Mouse (Mus musculus) heart, embryonic 14.5 days (tissue): ENCODE measurements around the gene Btrc. TPM values are rescaled to one million over a fixed set of nuclear protein-coding genes. Genes with fewer than 3 reads are reported as not detected.
A peak's percentile ranks its signal among the peaks of the same experiment; 100 is the strongest.
"Not testable (repeated sequence)": the region's sequence is repeated elsewhere in the genome, so short reads cannot be mapped to it uniquely, and the experiment has no call there.

ENCODE experiments used
- ATAC-seq: fragments of 200-750 bp; cut with Nextera tagmentation; 2 replicates; pipeline ENCODE4 v1.8.0; 2017; ENCODE audit warnings: low read depth, moderate TSS enrichment; ENCODE audit not compliant: insufficient number of reproducible peaks, insufficient read depth, low FRiP score
- H3K27ac ChIP-seq, 2 experiments: fragments of 200-500 bp in 1 of 2; fragments of 300-500 bp in 1 of 2; sonication (generic) in 1 of 2; replicated peaks in 1 of 2; 2 replicates each; pipeline ENCODE4 v1.5.1; 2012 to 2014; ENCODE audit warnings: low read depth in 2 of 2, low read length in 2 of 2, control low read depth in 1 of 2, mild to moderate bottlenecking in 1 of 2, mixed read lengths in 1 of 2; ENCODE audit not compliant: control insufficient read depth in 1 of 2, insufficient read depth in 1 of 2
- H3K27me3 ChIP-seq: fragments of 300-500 bp; sonication (generic); 2 replicates; pipeline ENCODE4 v1.6.1; 2014; ENCODE audit warnings: mild to moderate bottlenecking, low read length, control low read depth; ENCODE audit not compliant: control insufficient read depth, insufficient read depth
- H3K36me3 ChIP-seq: fragments of 300-500 bp; sonication (generic); 2 replicates; pipeline ENCODE4 v1.6.1; 2014; ENCODE audit warnings: mild to moderate bottlenecking, control low read depth, low read length, mixed read lengths; ENCODE audit not compliant: control insufficient read depth, insufficient read depth
- H3K4me1 ChIP-seq, 2 experiments: fragments of 200-500 bp in 1 of 2; fragments of 300-500 bp in 1 of 2; sonication (generic) in 1 of 2; 2 replicates each; pipeline ENCODE4 v1.6.1; 2012 to 2014; ENCODE audit warnings: low read length in 2 of 2, control low read depth in 1 of 2, mixed read lengths in 1 of 2; ENCODE audit not compliant: control insufficient read depth in 2 of 2, insufficient read depth in 2 of 2
- H3K4me2 ChIP-seq: fragments of 300-500 bp; sonication (generic); 2 replicates; pipeline ENCODE4 v1.6.1; 2014; ENCODE audit warnings: mild to moderate bottlenecking, low read length
- H3K4me3 ChIP-seq, 2 experiments: fragments of 200-500 bp in 1 of 2; fragments of 300-500 bp in 1 of 2; sonication (generic) in 1 of 2; 2 replicates each; pipeline ENCODE4 v1.5.1; 2012 to 2014; ENCODE audit warnings: low read length in 2 of 2, mild to moderate bottlenecking in 2 of 2, control low read depth in 1 of 2, low read depth in 1 of 2, moderate library complexity in 1 of 2; ENCODE audit not compliant: control insufficient read depth in 1 of 2, insufficient read depth in 1 of 2
- H3K9ac ChIP-seq: fragments of 300-500 bp; sonication (generic); 2 replicates; pipeline ENCODE4 v1.6.1; 2014; ENCODE audit warnings: mild to moderate bottlenecking, low read length
- H3K9me3 ChIP-seq: fragments of 300-500 bp; sonication (generic); 2 replicates; pipeline ENCODE4 v1.6.1; 2016; ENCODE audit warnings: low read length, control low read depth; ENCODE audit not compliant: control insufficient read depth
- WGBS: fragments of 180-500 bp; shearing (Covaris S2); extraction: QIAGEN DNeasy Blood & Tissue Kit; methylation state at CpG from one replicate; pipeline ENCODE4 v1.1.7; 2014; 5-methylcytosine and 5-hydroxymethylcytosine counted together
- polyA plus RNA-seq: library from polyadenylated mRNA; unstranded; fragments of >200 nt; fragmentation: Nextera tagmentation; extraction: Ambion mirVana; gene quantifications from 2 replicates; pipeline ENCODE4 v1.2.1, GENCODE M21; 2014

The Btrc gene
- polyA plus RNA-seq, 1 experiment from 2014 or later = 36.4 TPM

DNA sequence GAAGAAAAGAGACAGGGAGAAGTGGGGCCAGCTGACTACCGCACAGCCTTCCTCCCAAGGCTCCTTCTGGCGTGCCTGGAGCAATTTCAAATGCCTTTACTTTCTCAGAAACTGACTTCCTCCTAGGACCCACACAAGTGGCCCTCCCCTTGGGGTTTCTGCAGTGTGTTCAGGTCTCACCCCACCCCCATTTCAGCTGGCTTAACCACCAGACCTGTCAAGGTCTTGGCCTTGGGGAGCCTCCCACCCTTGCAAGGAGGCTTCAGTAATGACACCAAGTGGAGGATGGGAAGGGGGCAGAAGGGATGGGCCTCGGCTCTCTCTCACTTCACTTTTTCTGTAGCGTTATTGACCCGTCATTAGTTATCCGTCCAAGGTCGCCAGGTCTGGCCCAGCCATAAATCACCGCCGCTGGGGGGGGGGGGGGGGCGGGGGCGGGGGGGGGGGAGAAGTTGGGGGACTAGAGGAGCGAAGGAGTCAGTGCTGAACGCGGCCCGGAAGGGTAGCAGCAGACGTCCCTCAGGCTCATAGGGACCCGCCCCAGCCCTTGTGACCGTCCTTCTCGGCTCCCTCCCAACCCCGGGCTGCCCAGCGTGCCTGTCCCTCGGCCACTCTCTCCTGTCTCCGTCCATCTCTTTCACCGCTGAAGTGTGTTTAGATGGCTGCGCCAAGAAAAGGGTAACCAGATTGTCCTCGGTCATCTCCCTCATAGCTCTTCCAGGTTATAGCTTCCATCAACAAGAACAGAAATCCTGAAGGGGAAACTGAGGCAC is 180.8 kb downstream of the Btrc start:
- no peaks in the 10 kb centered on the region for H3K9me3 ChIP-seq
- H3K4me1 ChIP-seq = peaks cover 3 to 5% of the 10 kb centered on the region in 2 experiments; a peak in 2 of 4 replicates
- H3K4me3 ChIP-seq = peak overlapping the region; percentile 40 to 44
- peak overlapping the region; percentile 96 for H3K4me2 ChIP-seq
- H3K36me3 ChIP-seq = no peaks in the 10 kb centered on the region
- H3K27ac ChIP-seq = no peak overlapping the region
- no peak for ATAC-seq
- peak overlapping the region; percentile 62 for H3K9ac ChIP-seq
- peaks cover 52% of the 10 kb centered on the region for H3K27me3 ChIP-seq
- 2% methylated on average over 21 of the region's 26 CpGs for WGBS

DNA sequence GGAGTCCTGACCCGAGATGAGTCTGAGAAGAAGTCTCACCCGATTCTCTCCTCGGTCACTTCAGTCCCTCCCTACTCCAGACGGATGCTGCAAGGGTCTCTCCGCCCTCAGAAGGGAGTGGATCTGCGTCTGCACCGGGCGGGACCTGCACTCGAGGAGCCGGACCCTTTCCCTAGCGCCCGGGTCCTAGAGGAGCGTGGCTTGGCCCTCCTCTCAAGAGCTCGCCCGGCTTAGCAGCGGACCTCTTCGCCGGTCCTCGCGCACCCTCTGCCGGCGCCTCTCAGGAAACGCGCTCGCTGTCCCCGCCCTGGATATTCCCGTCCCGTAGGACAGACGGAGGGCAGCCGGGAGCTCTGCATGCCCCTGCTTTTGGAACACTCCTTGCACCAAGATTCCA is 181.4 kb downstream of the Btrc start:
- Histone ChIP-seq H3K9me3 (no peaks in the 10 kb centered on the region), H3K4me1 (peaks cover 3 to 5% of the 10 kb centered on the region in 2 experiments; a peak in 2 of 4 replicates), H3K27ac (no peak overlapping the region), H3K36me3 (no peaks in the 10 kb centered on the region), H3K9ac (peak overlapping the region; percentile 62), H3K4me2 (peak overlapping the region; percentile 96), H3K27me3 (peaks cover 49% of the 10 kb centered on the region), H3K4me3 (peak overlapping the region; percentile 40 to 44)
- ATAC-seq = peak; percentile 66
- 1% methylated on average over 30 of the region's 30 CpGs for WGBS

DNA sequence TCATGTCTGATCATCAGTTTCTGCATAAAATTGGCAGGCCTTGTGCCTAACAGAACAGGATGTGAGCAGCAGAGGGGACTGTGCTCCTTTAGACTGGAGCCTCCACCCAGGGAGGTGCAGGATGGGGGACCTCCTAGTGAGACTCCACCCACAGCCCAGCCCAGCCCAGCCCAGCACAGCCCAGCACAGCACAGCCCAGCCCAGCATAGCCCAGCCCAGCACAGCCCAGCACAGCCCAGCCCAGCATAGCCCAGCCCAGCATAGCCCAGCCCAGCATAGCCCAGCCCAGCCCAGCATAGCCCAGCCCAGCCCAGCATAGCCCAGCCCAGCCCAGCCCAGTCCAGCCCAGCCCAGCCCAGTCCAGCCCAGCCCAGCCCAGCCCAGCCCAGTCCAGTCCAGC is 184.7 kb downstream of the Btrc start:
- peaks cover 21% of the 10 kb centered on the region for H3K27me3 ChIP-seq
- not testable (repeated sequence) for H3K4me2 ChIP-seq, H3K27ac ChIP-seq, ATAC-seq, H3K4me1 ChIP-seq, H3K4me3 ChIP-seq, H3K9me3 ChIP-seq, H3K9ac ChIP-seq
- peaks cover 11% of the 10 kb centered on the region for H3K36me3 ChIP-seq

DNA sequence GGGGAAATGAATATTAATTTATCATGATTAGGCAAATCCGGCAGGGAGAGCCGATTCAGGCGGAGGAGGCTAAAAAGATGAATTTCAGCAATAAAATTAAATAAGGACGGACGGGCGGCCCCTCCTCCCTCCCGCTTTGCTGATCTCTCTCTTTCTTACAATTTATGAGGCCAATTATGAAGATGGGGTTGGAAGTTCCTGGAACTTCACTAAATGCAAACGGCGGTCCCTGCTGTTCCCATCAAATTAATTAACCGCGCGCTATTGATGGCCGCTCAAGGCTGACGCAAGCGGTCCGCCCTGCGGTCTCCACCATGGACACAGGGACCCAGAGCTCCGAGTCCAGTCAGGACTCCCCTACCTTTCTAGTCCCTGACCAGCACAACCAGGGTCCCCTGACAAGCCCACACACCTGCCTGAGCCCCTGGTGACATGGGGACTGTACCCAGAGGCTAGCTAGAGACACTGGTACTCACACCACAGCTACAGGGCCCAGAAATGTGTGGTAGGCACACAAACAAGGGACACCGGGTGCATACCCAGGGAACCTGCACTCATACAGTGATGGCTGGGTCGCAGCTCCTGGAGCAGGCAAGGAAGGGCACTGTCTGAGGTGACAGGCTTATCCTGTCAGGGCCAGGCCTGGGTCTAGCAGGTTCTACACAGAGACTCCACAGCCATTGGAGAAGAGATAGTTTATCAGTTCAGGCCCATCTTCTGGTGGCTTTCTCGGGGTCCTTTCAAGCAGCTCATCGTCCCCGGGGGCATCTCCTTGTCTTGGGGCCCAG is 185.8 kb downstream of the Btrc start:
- WGBS = 84% methylated on average over 23 of the region's 23 CpGs
- peaks cover 15% of the 10 kb centered on the region for H3K27me3 ChIP-seq
- no peak for ATAC-seq

GRCm38 (mm10) chr19:45549948-45550347 is 186.4 kb downstream of the Btrc start:
- 80% methylated on average over 4 of the region's 4 CpGs for WGBS
- ATAC-seq = no peak
- H3K27me3 ChIP-seq = peaks cover 15% of the 10 kb centered on the region
- H3K9ac ChIP-seq = no peak overlapping the region
- no peaks in the 10 kb centered on the region for H3K9me3 ChIP-seq
- no peak overlapping the region for H3K4me3 ChIP-seq
- H3K4me1 ChIP-seq = no peaks in the 10 kb centered on the region
- H3K27ac ChIP-seq = no peak overlapping the region
- peaks cover 28% of the 10 kb centered on the region for H3K36me3 ChIP-seq
- no peak overlapping the region for H3K4me2 ChIP-seq

More for the DNA sequence above, 185.8 kb downstream of the Btrc start:
- Histone ChIP-seq H3K4me1 (peaks cover 0 to 3% of the 10 kb centered on the region in 2 experiments; a peak in 2 of 4 replicates), H3K27ac (no peak overlapping the region), H3K9me3 (no peaks in the 10 kb centered on the region), H3K9ac (no peak overlapping the region), H3K4me3 (no peak overlapping the region), H3K4me2 (no peak overlapping the region), H3K36me3 (peaks cover 22% of the 10 kb centered on the region)

GRCm38 (mm10) chr19:45552187-45552586 is 188.7 kb downstream of the Btrc start:
- Histone ChIP-seq H3K36me3 (peaks cover 37% of the 10 kb centered on the region), H3K4me1 (no peaks in the 10 kb centered on the region), H3K27me3 (no peaks in the 10 kb centered on the region), H3K9ac (no peak overlapping the region), H3K9me3 (no peaks in the 10 kb centered on the region), H3K27ac (no peak overlapping the region), H3K4me2 (no peak overlapping the region), H3K4me3 (no peak overlapping the region)
- ATAC-seq = peak; percentile 12; the same call in 1 of the 2 replicates
- WGBS = 54% methylated on average over 6 of the region's 6 CpGs

- peaks cover 47% of the 10 kb centered on the region for H3K36me3 ChIP-seq
- 93% methylated on average over 11 of the region's 11 CpGs for WGBS
- H3K27ac ChIP-seq = no peak overlapping the region
- H3K4me3 ChIP-seq = no peak overlapping the region
- no peak for ATAC-seq
- H3K9ac ChIP-seq = no peak overlapping the region
- no peak overlapping the region for H3K4me2 ChIP-seq
- H3K4me1 ChIP-seq = no peaks in the 10 kb centered on the region
- H3K9me3 ChIP-seq = no peaks in the 10 kb centered on the region
- H3K27me3 ChIP-seq = no peaks in the 10 kb centered on the region
These were observed 190.6 kb downstream of the Btrc start for GRCm38 (mm10) chr19:45554136-45554535.
